Mouse (Mus musculus) embryonic facial prominence, embryonic 15.5 days (tissue): ENCODE data around the gene Ankdd1a. TPM values are rescaled to one million over a fixed set of nuclear protein-coding genes. Genes with fewer than 3 reads are reported as not detected.

ENCODE experiments used
- ATAC-seq: fragments of 200-750 bp; cut with Nextera tagmentation; 2 replicates; pipeline ENCODE4 v1.8.0; 2017; ENCODE audit warnings: low read depth, moderate TSS enrichment; ENCODE audit not compliant: insufficient number of reproducible peaks, low FRiP score, low TSS enrichment
- H3K27ac ChIP-seq: fragments of 300-500 bp; sonication (generic); replicated peaks from 2 replicates; pipeline ENCODE4 v1.5.1; 2015; ENCODE audit warnings: mild to moderate bottlenecking, inconsistent platforms
- H3K27me3 ChIP-seq: fragments of 300-500 bp; sonication (generic); 2 replicates; pipeline ENCODE4 v1.6.1; 2015; ENCODE audit warnings: inconsistent platforms
- H3K36me3 ChIP-seq: fragments of 300-500 bp; sonication (generic); 2 replicates; pipeline ENCODE4 v1.6.1; 2015; ENCODE audit warnings: mild to moderate bottlenecking, inconsistent platforms
- H3K4me1 ChIP-seq: fragments of 300-500 bp; sonication (generic); 2 replicates; pipeline ENCODE4 v1.6.1; 2015; ENCODE audit warnings: inconsistent platforms
- H3K4me2 ChIP-seq: fragments of 300-500 bp; sonication (generic); replicated peaks from 2 replicates; pipeline ENCODE4 v1.6.1; 2015; ENCODE audit warnings: mild to moderate bottlenecking, inconsistent platforms
- H3K4me3 ChIP-seq: fragments of 300-500 bp; sonication (generic); replicated peaks from 2 replicates; pipeline ENCODE4 v1.5.1; 2015; ENCODE audit warnings: mild to moderate bottlenecking, inconsistent platforms
- H3K9ac ChIP-seq: fragments of 300-500 bp; sonication (generic); 2 replicates; pipeline ENCODE4 v1.6.1; 2015; ENCODE audit warnings: inconsistent platforms
- H3K9me3 ChIP-seq: fragments of 300-500 bp; sonication (generic); replicated peaks from 2 replicates; pipeline ENCODE4 v1.6.1; 2016; ENCODE audit warnings: inconsistent platforms
- WGBS: fragments of 180-500 bp; shearing (Covaris S2); methylation state at CpG from one replicate; pipeline ENCODE4 v1.1.7; 2015; 5-methylcytosine and 5-hydroxymethylcytosine counted together
- polyA plus RNA-seq: library from polyadenylated mRNA; unstranded; fragments of >200 nt; fragmentation: Nextera tagmentation; extraction: Ambion mirVana; gene quantifications from 2 replicates; pipeline ENCODE4 v1.2.1, GENCODE M21; 2015

The Ankdd1a gene
- polyA plus RNA-seq, 1 experiment from 2014 or later, result 0.32 TPM

DNA sequence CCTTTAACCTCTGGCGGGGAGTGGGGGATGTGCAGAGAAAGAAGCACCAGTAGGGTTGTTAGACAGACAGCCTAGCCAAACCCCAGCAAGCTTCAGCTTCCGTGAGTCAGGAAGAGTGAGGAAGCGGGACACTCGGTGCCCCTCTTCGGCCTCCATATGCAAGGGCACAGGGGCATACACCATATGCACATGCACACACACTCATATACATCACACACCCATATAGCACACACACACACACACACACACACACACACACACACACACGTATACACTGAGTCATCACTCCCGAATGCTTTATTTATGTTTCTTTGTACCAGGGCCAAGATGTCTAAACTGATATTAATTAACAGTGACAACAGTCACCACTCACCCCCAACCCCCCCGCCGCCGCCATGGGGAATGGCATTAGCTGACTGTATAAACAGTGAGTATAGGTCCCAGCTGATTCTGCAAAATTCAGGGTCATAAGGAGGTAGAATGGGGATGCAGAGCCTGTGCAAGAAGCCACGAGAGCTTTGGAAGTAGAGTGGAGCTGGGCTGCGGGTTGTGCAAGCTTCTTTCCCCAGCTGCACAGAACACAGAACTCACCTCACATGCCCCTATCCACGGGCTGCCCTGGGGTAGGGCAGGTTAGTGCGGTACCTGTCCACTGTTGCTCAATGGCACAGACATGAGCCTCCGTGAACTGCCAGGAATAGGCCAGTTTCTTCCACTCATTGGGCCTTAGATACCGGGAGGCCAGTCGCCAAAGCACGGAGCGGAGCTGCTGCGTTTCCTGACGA lies 17.1 kb downstream of the Ankdd1a start:
- Histone ChIP-seq H3K27me3 (no peaks in the 10 kb centered on the region), H3K36me3 (no peaks in the 10 kb centered on the region), H3K4me2 (no peak overlapping the region), H3K9ac (no peak overlapping the region), H3K27ac (no peak overlapping the region), H3K4me1 (no peaks in the 10 kb centered on the region), H3K4me3 (no peak overlapping the region), H3K9me3 (no peaks in the 10 kb centered on the region)
- 69% methylated on average over 21 of the region's 21 CpGs for WGBS
- ATAC-seq, result no peak

DNA sequence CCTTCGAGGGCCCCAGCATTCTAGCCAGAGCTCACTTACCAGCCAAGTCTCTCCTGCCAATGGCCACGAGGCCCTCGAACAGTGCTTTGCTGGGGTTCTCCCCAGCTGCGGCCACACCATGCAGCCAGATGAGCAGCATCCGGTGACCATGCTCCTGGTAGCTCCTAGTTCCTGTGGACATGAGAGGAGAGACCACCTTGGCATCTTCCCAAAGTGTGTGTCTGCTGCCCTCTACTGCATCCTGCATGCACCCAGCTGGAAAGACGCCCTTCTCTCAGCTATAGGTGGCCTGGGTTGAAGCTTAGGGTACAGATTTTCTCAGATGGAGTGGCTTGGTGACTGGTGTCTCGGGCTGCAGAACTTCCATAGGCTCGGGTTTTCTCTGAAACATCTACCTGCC lies 17.8 kb downstream of the Ankdd1a start:
- H3K27ac ChIP-seq, result no peak overlapping the region
- no peak overlapping the region for H3K4me2 ChIP-seq
- no peaks in the 10 kb centered on the region for H3K36me3 ChIP-seq
- no peaks in the 10 kb centered on the region for H3K27me3 ChIP-seq
- 51% methylated on average over 8 of the region's 8 CpGs for WGBS
- no peaks in the 10 kb centered on the region for H3K4me1 ChIP-seq
- no peaks in the 10 kb centered on the region for H3K9me3 ChIP-seq
- peak; percentile 43; the same call in 1 of the 2 replicates for ATAC-seq
- H3K9ac ChIP-seq, result no peak overlapping the region
- no peak overlapping the region for H3K4me3 ChIP-seq

DNA sequence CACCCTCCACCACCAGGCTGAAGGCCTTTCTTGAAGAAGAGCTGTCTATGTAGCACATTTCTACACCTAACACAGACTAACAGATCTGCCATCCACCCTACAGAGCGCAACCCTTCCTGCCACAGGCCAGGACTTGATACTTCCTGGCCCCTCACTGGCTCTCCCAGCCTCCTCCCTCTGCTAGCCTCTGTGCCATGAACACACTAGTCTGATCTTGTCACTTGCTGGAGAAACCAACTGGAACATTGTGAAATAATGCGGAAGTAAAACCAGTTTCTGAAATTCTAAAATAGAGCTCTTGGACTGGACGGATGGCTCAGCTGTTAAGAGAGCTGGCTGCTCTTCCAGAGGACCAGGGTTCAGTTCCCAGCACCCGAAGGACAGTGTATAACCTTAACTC lies 27.1 kb downstream of the Ankdd1a start:
- no peaks in the 10 kb centered on the region for H3K4me1 ChIP-seq
- ATAC-seq, result no peak
- H3K36me3 ChIP-seq, result peaks cover 9% of the 10 kb centered on the region; the same call in 1 of the 2 replicates
- H3K9me3 ChIP-seq, result no peaks in the 10 kb centered on the region
- no peak overlapping the region for H3K4me3 ChIP-seq
- H3K9ac ChIP-seq, result no peak overlapping the region
- H3K27me3 ChIP-seq, result no peaks in the 10 kb centered on the region
- H3K4me2 ChIP-seq, result no peak overlapping the region
- 82% methylated on average over 4 of the region's 4 CpGs for WGBS
- H3K27ac ChIP-seq, result peak overlapping the region; percentile 52

DNA sequence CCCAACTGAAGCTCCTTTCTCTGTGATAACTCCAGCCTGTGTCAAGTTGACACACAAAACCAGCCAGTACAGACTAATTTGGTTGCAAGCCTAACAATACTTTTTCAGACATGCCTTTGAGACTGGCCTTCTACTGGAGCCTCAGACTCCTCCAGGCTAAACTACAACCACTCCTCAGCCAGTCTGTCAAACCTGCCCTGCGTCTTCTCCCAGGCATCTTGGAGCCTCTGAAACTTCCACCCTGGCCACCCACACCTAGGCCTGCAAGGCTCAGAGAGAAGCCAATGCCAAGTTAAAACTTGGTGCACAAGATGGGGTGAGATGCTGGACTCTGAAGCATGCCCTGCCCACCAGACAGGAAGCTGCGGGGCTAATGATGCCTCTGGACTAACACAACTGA lies 27.6 kb downstream of the Ankdd1a start:
- WGBS, result 69% methylated on average over 2 of the region's 2 CpGs
- no peak for ATAC-seq
- H3K9me3 ChIP-seq, result no peaks in the 10 kb centered on the region
- H3K27ac ChIP-seq, result peak overlapping the region; percentile 52
- no peaks in the 10 kb centered on the region for H3K4me1 ChIP-seq
- H3K36me3 ChIP-seq, result peaks cover 12% of the 10 kb centered on the region; the same call in 1 of the 2 replicates
- no peak overlapping the region for H3K4me3 ChIP-seq
- H3K4me2 ChIP-seq, result no peak overlapping the region
- H3K9ac ChIP-seq, result no peak overlapping the region
- no peaks in the 10 kb centered on the region for H3K27me3 ChIP-seq

DNA sequence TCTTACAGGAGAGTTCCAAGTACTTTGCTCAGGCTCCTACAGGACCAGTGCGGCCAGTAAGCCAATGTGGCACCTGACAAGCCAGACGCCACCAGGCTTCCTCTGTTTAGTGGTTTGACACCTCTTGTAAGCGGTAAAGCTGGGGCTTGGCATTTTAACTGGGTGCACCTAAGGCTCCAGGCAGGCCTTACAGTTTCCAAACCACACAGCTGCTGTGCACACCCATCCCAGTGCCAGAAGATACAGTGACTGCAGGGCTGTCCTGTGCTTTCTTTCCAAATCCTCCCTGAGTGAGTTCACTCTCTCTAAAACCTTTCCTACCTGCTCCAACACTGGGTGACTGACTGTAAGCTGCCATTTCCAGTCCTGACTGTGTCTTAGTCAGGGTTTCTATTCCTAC lies 28.5 kb downstream of the Ankdd1a start:
- Histone ChIP-seq H3K4me2 (no peak overlapping the region), H3K36me3 (peaks cover 21% of the 10 kb centered on the region; the same call in 1 of the 2 replicates), H3K27ac (no peak overlapping the region), H3K9ac (no peak overlapping the region), H3K4me1 (no peaks in the 10 kb centered on the region), H3K27me3 (no peaks in the 10 kb centered on the region), H3K9me3 (no peaks in the 10 kb centered on the region), H3K4me3 (no peak overlapping the region)
- ATAC-seq, result no peak
- 84% methylated on average over 3 of the region's 3 CpGs for WGBS

DNA sequence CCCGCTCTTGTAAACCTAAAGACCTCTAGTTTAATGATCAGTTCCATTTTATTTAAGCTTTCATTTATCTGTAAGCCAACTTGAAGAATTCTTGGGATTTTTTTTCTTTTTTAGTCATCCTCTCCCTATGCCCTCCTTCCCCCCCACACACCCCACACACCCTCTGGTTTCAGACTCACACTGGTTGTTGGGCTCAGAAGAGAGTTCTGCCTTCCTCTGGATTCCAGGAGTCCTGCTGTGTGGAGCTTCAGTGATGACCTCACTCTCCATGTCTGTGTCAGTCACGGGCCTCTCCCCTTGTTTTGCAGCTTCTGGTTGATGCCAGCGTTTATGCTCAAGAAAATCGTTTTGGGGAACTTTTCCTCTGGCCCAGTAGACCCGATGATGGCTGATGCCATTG lies 39.9 kb downstream of the Ankdd1a start:
- H3K36me3 ChIP-seq, result peaks cover 81% of the 10 kb centered on the region
- no peaks in the 10 kb centered on the region for H3K9me3 ChIP-seq
- ATAC-seq, result no peak
- 87% methylated on average over 5 of the region's 5 CpGs for WGBS
- no peaks in the 10 kb centered on the region for H3K4me1 ChIP-seq
- no peak overlapping the region for H3K4me2 ChIP-seq
- H3K27me3 ChIP-seq, result no peaks in the 10 kb centered on the region
- no peak overlapping the region for H3K27ac ChIP-seq
- no peak overlapping the region for H3K9ac ChIP-seq
- no peak overlapping the region for H3K4me3 ChIP-seq

DNA sequence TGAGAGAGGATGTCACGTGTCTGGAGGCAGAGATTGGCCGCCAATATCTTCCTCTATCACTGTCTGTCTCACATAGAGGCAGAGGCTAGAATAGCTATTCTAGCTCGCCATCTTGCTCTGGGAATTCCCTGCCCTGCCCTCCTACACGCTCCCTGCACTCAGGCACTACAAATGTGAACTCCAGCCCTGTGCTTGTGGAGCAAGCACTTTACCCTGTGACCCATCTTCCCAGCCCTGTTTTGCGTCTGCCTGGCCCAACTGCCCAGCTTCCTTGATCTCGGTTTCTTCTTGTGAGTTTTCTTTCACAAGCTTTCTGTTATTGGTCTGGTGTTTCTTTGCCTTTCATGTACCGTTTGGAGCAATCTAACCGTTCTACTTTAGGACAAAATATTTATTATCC lies 40.8 kb downstream of the Ankdd1a start:
- WGBS, result 83% methylated on average over 8 of the region's 8 CpGs

DNA sequence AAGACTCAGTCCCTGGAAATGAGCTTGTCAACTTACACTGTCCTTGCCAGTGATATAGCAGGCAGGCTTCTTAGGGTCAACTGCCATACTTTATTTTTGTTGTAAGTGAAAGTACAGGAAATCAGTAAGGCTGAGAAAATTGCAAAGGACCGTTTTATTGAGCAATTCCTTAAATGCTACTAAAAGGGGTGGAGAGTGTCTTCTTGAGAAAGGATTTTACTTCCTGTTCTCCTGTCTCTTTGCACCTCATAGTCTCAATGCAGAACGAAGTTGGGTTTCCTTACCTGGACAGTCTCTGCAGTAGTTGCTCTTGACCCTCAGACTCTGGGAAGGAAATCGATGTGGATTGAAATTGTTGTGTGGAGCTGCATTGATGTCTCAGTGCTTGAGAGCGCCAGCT lies 47.2 kb downstream of the Ankdd1a start:
- no peak for ATAC-seq
- no peaks in the 10 kb centered on the region for H3K9me3 ChIP-seq
- H3K27ac ChIP-seq, result no peak overlapping the region

More for the DNA sequence above, 40.8 kb downstream of the Ankdd1a start:
- Histone ChIP-seq H3K36me3 (peaks cover 81% of the 10 kb centered on the region), H3K27me3 (no peaks in the 10 kb centered on the region), H3K9ac (no peak overlapping the region), H3K4me2 (no peak overlapping the region), H3K9me3 (no peaks in the 10 kb centered on the region), H3K4me1 (no peaks in the 10 kb centered on the region), H3K4me3 (no peak overlapping the region), H3K27ac (no peak overlapping the region)
- ATAC-seq, result no peak

DNA sequence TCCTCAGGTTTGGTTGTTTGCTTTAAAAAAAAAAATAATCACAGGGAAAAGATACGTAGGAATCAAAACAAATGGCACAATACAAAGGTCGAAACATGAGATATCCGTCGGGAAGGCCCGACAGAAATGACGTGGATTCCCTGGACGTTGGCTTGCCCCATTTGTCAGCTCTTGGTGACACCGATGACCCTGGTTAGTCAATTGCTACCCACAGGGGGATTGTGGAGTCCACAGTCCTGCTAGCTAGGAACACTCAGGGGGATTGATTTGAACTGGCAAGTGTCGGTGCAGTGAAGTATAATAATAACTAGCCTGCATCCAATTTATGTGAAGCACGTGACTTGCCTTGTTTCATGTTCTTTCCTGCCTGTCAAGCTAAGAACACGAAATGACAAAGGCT lies 52.3 kb downstream of the Ankdd1a start:
- WGBS, result 27% methylated on average over 11 of the region's 11 CpGs
- Histone ChIP-seq H3K27ac (no peak overlapping the region; the same call in 1 of the 2 replicates), H3K4me1 (peaks cover 7% of the 10 kb centered on the region; the same call in 1 of the 2 replicates), H3K36me3 (peaks cover 42% of the 10 kb centered on the region; the same call in 1 of the 2 replicates), H3K9me3 (no peaks in the 10 kb centered on the region), H3K4me3 (no peak overlapping the region), H3K27me3 (no peaks in the 10 kb centered on the region), H3K4me2 (no peak overlapping the region), H3K9ac (no peak overlapping the region)
- ATAC-seq, result no peak

More for the DNA sequence above, 47.2 kb downstream of the Ankdd1a start:
- Histone ChIP-seq H3K4me2 (no peak overlapping the region), H3K27me3 (no peaks in the 10 kb centered on the region), H3K36me3 (peaks cover 62% of the 10 kb centered on the region), H3K4me3 (no peak overlapping the region), H3K4me1 (0 out of 2 replicates have a peak, but pooled peaks cover 3% of the 10 kb centered on the region), H3K9ac (no peak overlapping the region)
- 86% methylated on average over 4 of the region's 4 CpGs for WGBS

DNA sequence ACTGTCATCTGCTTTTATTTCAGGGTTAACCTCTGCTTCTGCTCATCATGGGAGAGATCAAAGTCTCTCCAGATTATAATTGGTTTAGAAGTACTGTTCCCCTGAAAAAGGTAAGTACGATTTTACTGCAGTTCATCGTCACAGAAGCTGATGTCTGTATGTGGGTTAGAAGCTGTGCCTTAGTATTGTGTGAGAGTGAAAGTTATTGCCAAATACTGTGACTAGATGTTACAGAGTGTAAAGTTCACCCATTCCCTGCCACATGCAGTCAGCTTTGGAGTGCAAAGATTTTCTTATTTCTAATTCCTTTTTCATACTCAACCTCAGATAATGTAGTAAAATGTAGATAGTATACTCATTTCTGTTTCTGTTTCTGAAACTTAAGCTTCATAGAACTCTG lies 54.8 kb downstream of the Ankdd1a start:
- no peak for ATAC-seq
- no peaks in the 10 kb centered on the region for H3K9me3 ChIP-seq
- no peak overlapping the region for H3K4me2 ChIP-seq
- H3K27me3 ChIP-seq, result no peaks in the 10 kb centered on the region
- 95% methylated on average over 2 of the region's 2 CpGs for WGBS
- no peak overlapping the region for H3K4me3 ChIP-seq
- peaks cover 35% of the 10 kb centered on the region; the same call in 1 of the 2 replicates for H3K36me3 ChIP-seq
- no peak overlapping the region for H3K27ac ChIP-seq
- no peak overlapping the region for H3K9ac ChIP-seq
- peaks cover 19% of the 10 kb centered on the region for H3K4me1 ChIP-seq

DNA sequence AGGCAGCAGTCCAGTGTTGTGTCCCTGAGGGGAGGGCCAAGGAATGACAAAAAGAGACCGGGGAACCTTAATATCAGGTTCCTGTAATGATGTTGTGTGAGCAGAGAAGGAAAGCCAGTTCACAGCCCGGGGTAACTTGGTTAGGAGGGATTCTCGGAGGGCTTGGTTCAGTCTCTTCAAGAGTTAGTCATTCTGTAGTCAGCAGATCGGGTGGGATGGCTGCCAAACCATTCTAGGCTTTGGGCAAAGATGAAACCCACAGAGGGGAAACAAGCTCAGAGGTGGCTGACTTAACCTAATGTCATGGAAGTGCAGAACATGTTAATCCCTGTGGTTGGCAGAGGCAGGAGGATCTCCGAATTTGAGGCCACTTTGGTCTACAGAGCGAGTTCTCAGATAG lies 55.8 kb downstream of the Ankdd1a start:
- H3K36me3 ChIP-seq, result peaks cover 25% of the 10 kb centered on the region; the same call in 1 of the 2 replicates
- no peaks in the 10 kb centered on the region for H3K9me3 ChIP-seq
- WGBS, result 86% methylated on average over 6 of the region's 6 CpGs
- no peak overlapping the region for H3K4me3 ChIP-seq
- peaks cover 19% of the 10 kb centered on the region for H3K4me1 ChIP-seq
- H3K27ac ChIP-seq, result no peak overlapping the region
- H3K27me3 ChIP-seq, result no peaks in the 10 kb centered on the region
- H3K9ac ChIP-seq, result no peak overlapping the region
- no peak for ATAC-seq
- H3K4me2 ChIP-seq, result no peak overlapping the region

DNA sequence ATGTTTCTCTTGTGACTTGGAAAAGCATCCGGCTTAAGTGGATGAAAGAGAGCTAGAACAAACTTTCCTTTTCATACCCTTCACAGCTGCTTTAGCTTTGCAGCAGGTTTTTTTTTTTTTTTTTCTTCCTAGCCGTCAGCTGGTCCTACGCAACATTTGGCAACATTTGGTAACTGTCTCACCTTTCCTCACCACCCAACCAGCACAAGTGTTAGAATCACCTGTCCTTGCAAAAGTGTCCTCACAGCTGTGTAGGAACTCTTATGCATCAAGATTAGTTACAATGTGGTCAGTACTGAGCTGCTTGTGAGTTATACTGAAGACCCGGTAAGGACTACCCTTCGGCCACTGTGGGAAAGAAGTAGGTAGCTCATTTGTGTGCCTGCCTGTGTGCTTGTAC lies 57.4 kb downstream of the Ankdd1a start:
- H3K9me3 ChIP-seq, result no peaks in the 10 kb centered on the region
- no peak for ATAC-seq
- H3K4me3 ChIP-seq, result no peak overlapping the region
- peaks cover 20% of the 10 kb centered on the region; the same call in 1 of the 2 replicates for H3K36me3 ChIP-seq
- H3K27me3 ChIP-seq, result no peaks in the 10 kb centered on the region
- H3K4me1 ChIP-seq, result peaks cover 16% of the 10 kb centered on the region
- H3K9ac ChIP-seq, result no peak overlapping the region
- H3K4me2 ChIP-seq, result no peak overlapping the region
- 65% methylated on average over 5 of the region's 5 CpGs for WGBS
- H3K27ac ChIP-seq, result no peak overlapping the region
